Mouse (Mus musculus): Measurements from ENCODE around the gene Tpgs1.

Gene Tpgs1

GRCm38 (mm10) chr10:79669576-79670057 lies 448 bp downstream of the Tpgs1 start:
- peak; percentile 73 for DNase-seq

- no peak for DNase-seq
Measured at GRCm38 (mm10) chr10:79670071-79670888, 1.1 kb downstream of the Tpgs1 start.

- DNase-seq, result no peak
Measured at GRCm38 (mm10) chr10:79671396-79672087, 2.4 kb downstream of the Tpgs1 start.

- no peak for DNase-seq
Measured at GRCm38 (mm10) chr10:79672088-79672455, 2.9 kb downstream of the Tpgs1 start.

- no peak for DNase-seq
Measured at GRCm38 (mm10) chr10:79673054-79673453, 3.9 kb downstream of the Tpgs1 start.

- DNase-seq, result no peak
Measured at GRCm38 (mm10) chr10:79675346-79676035, 6.3 kb downstream of the Tpgs1 start.

- peak; percentile 14 for DNase-seq
Measured at GRCm38 (mm10) chr10:79680606-79681495, 11.7 kb downstream of the Tpgs1 start.

GRCm38 (mm10) chr10:79681591-79682245 lies 12.5 kb downstream of the Tpgs1 start, which contains the start of gene Cdc34:
Gene Cdc34 (plus strand): TSS chr10:79682195.
- peak; percentile 99 for DNase-seq

- DNase-seq, result no peak
Measured at GRCm38 (mm10) chr10:79682551-79682915, 13.4 kb downstream of the Tpgs1 start.

- DNase-seq, result peak; percentile 70
Measured at GRCm38 (mm10) chr10:79682916-79683582, 13.9 kb downstream of the Tpgs1 start.

GRCm38 (mm10) chr10:79683726-79684640 lies 14.8 kb downstream of the Tpgs1 start:
- no peak for DNase-seq

GRCm38 (mm10) chr10:79684770-79685600 lies 15.8 kb downstream of the Tpgs1 start:
- DNase-seq, result no peak

- no peak for DNase-seq
Measured at GRCm38 (mm10) chr10:79686219-79686618, 17.1 kb downstream of the Tpgs1 start.

- no peak for DNase-seq
Measured at GRCm38 (mm10) chr10:79686691-79687090, 17.5 kb downstream of the Tpgs1 start.

- DNase-seq, result no peak
Measured at GRCm38 (mm10) chr10:79687513-79687912, 18.3 kb downstream of the Tpgs1 start.

GRCm38 (mm10) chr10:79688720-79689119 lies 19.6 kb downstream of the Tpgs1 start, which contains the start of gene Gzmm:
Gene Gzmm (plus strand): TSS chr10:79689020.
- no peak for DNase-seq

GRCm38 (mm10) chr10:79689178-79689577 lies 20.0 kb downstream of the Tpgs1 start:
- DNase-seq, result no peak

- DNase-seq, result no peak
Measured at GRCm38 (mm10) chr10:79691986-79692548, 22.9 kb downstream of the Tpgs1 start.

Measured in lung, postnatal 36 days (tissue).